Mouse (Mus musculus) testis, adult 2 months (tissue): ENCODE results near the gene Zfp105. TPM values are rescaled to one million over a fixed set of nuclear protein-coding genes. Genes with fewer than 3 reads are reported as not detected.

ENCODE experiments used
- H3K27ac ChIP-seq: fragments of 200-500 bp; 2 replicates; pipeline ENCODE4 v1.5.1; 2012; ENCODE audit warnings: low read depth, low read length; ENCODE audit not compliant: control insufficient read depth, insufficient read depth
- H3K27me3 ChIP-seq: fragments of 200-500 bp; 2 replicates; pipeline ENCODE4 v1.6.1; 2012; ENCODE audit warnings: mild to moderate bottlenecking, low read length, moderate library complexity; ENCODE audit not compliant: control insufficient read depth, insufficient read depth
- H3K36me3 ChIP-seq: fragments of 200-500 bp; 2 replicates; pipeline ENCODE4 v1.6.1; 2012; ENCODE audit warnings: mild to moderate bottlenecking, low read length; ENCODE audit not compliant: control insufficient read depth, insufficient read depth
- H3K4me1 ChIP-seq: fragments of 200-500 bp; 2 replicates; pipeline ENCODE4 v1.6.1; 2012; ENCODE audit warnings: low read length; ENCODE audit not compliant: control insufficient read depth, insufficient read depth
- H3K4me3 ChIP-seq: fragments of 200-500 bp; 2 replicates; pipeline ENCODE4 v1.5.1; 2012; ENCODE audit warnings: low read depth, mild to moderate bottlenecking, low read length, moderate library complexity, mixed read lengths; ENCODE audit not compliant: control insufficient read depth
- CTCF ChIP-seq: fragments of 200-500 bp; IDR thresholded peaks from 2 replicates; pipeline ENCODE4 v1.5.1; 2012; ENCODE audit warnings: low read depth, mild to moderate bottlenecking, inconsistent platforms, low read length, moderate library complexity; ENCODE audit not compliant: control insufficient read depth, insufficient read depth, insufficient replicate concordance
- POLR2A ChIP-seq: fragments of 200-500 bp; IDR thresholded peaks from 2 replicates; pipeline ENCODE4 v1.6.1; 2012; ENCODE audit warnings: low read depth, mild to moderate bottlenecking, inconsistent platforms, low read length, moderate library complexity; ENCODE audit not compliant: control insufficient read depth
- polyA plus RNA-seq: library from polyadenylated mRNA; depleted of rRNA; stranded (reverse); fragments of >200 nt; gene quantifications from 2 replicates; pipeline ENCODE4 v1.2.3, GENCODE M21; 2012; rRNA removed

Gene Zfp105
- 17.3 and 19.9 TPM in 2 replicates for polyA plus RNA-seq

DNA sequence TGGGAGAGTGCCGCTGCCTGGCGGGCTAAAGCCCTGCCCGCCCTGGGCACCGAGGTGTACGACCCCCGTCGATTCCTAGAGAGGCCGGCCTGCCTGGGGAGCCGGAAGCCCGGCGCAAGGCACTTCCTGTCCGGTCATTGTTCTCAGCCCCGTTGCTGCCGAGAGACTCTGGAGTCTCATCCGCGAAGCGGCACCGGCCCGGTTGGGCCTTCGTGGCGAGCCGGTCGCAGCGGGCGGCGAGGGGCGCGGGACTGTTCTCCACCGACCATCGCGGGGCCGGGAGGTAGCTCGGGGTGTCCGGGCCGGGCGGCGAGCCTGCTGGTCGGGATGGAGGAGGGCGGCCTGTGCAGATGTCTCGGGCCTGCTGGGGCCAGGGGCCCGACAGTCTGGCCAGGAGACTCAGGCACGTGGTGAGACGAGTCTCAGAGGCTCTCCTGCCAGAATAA lies at the start of gene Zfp105:
TSS of gene Zfp105 (plus strand) at position 137 of the 446 bp plus-strand sequence.
- H3K27ac ChIP-seq, result peak within 1 kb of the TSS; percentile 66
- H3K27me3 ChIP-seq, result no peaks in the 10 kb centered on the region
- peaks cover 2% of the 10 kb centered on the region; the same call in 1 of the 2 replicates for H3K36me3 ChIP-seq
- H3K4me1 ChIP-seq, result peaks cover 2% of the 10 kb centered on the region; the same call in 1 of the 2 replicates
- TF ChIP-seq CTCF (no peak), POLR2A (no peak; the same call in none of the 2 replicates)
- H3K4me3 ChIP-seq, result peak within 1 kb of the TSS; percentile 99

DNA sequence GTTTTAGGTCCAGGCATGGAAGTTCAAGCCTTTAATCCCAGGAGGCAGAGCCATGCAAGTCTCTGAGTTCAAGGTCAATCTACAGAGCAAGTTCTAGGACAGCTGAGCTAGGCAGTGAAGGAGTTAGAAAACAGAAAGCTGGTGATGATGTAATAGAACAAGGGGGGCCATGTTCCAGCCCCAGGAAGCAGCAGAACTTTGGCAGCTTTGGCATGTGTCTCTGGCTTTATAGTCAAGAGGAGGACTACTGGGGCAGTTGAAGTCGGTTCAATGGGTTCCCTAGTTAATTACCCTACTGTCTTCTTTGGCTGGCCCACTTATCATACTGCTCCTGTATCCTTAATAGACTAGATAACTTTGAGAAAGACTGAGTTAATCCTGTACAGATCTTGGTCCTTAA lies 48.2 kb upstream of the Zfp105 start:
- Histone ChIP-seq H3K36me3 (no peaks in the 10 kb centered on the region), H3K4me3 (no peak overlapping the region), H3K27me3 (no peaks in the 10 kb centered on the region), H3K27ac (no peak overlapping the region), H3K4me1 (no peaks in the 10 kb centered on the region)
- TF ChIP-seq POLR2A (no peak), CTCF (no peak)

DNA sequence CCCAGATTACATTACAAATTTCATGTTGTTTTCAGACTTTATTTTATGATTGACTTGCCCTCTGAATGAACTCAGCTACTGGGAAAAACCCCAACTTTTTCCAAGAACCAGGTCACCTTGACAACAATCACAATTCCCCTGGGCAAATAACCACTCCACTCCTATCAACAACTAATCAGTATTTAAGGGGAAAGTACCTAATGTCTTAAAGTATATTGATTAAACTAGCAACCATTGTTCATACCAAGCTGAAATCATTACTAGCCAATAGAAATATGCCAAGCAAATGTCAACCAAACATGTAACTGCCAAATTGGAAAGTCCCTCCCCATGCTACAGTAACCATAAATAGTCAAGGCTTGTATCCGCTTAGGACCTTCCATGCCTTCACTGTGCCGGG lies 47.7 kb upstream of the Zfp105 start:
- no peaks in the 10 kb centered on the region for H3K36me3 ChIP-seq
- no peak overlapping the region for H3K27ac ChIP-seq
- no peaks in the 10 kb centered on the region for H3K27me3 ChIP-seq
- no peaks in the 10 kb centered on the region for H3K4me1 ChIP-seq
- TF ChIP-seq POLR2A (no peak), CTCF (no peak)
- H3K4me3 ChIP-seq, result no peak overlapping the region

DNA sequence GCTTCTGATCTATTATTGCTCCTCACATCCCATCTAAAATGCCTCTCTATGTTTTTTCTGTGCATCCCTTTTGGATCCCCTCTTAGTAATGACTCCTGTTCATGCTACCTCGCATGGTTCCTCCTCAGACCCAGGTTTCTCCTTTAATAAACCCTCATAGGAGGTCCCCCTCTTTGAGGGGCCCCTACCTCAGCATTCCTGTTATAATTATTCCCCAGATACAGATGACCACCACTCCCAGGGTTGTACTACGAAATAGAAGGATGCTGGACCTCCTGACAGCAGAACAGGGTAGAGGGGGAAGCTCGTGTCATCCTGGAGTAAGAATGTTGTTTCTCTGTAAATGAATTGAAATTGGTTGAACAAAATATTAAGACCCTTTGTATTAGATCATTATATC lies 37.5 kb upstream of the Zfp105 start, which contains the start of gene Zkscan7:
TSS of gene Zkscan7 (plus strand) at position 301 of the 400 bp plus-strand sequence.
- Histone ChIP-seq H3K27me3 (no peaks in the 10 kb centered on the region), H3K4me3 (peak within 1 kb of the TSS; percentile 96), H3K27ac (peak within 1 kb of the TSS; percentile 96), H3K36me3 (peaks cover 1% of the 10 kb centered on the region), H3K4me1 (peaks cover 4% of the 10 kb centered on the region)
- TF ChIP-seq CTCF, result no peak
- no peak for TF ChIP-seq POLR2A

DNA sequence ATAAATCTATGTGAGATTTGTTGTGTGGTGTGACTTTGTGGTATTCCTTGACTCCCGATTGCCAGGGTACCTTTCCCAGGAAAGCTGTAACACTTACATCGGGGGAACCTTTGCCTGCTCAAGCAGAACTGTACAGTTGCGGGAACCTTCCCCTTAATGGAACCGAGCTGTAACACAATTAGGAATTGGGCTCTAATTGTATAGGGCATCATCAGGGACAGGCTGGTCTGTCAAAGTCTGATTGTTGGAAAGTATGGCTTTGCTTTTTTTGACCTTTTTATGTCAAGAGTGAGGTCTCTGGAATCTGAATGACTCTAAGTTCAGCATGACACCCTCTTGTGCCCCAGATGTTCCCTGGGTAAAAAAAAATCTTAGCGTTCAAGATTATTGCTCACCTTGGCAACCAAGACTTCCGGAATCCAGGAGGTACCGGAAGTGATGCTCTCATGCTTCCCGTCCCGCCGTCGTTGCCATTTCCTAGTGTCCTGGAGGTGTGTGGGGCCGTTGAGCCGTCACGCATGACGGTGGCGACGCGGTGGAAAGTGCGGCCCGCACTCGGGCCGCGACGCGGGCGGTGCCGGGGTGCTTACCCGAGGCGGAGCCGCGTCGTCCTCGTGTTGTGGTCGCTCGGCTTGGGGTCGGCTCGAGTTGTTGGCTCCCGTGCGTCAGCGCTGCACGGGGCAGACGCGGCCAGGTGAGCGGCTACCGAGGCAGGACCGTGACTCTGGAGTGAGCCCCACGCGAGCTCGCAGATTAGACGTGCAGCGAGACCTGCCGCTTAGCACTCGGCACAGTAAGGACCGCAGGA lies 36.3 kb upstream of the Zfp105 start:
- H3K4me1 ChIP-seq, result peaks cover 4% of the 10 kb centered on the region
- TF ChIP-seq POLR2A (peak; percentile 98), CTCF (no peak)
- no peaks in the 10 kb centered on the region for H3K27me3 ChIP-seq
- peak overlapping the region; percentile 96 for H3K4me3 ChIP-seq
- peaks cover 1% of the 10 kb centered on the region for H3K36me3 ChIP-seq
- H3K27ac ChIP-seq, result peak overlapping the region; percentile 96

DNA sequence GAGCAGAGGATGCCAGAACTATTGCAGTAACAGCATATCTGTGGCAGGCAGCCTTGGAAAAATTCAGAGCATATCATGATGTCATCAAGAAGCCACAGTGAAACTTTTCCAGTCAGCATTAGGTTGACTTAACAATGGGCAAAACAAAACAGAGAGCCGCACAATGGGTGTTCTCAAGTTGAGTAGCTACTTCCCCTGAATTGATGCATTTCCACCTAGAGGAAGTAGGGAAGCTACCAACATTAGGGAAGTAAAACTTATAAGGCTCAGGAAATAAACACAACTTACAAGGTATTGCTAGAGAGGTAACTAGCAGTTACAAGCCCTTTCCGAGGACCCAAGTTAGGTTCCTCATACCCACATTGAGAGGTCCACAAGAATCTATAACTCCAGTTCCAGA lies 21.8 kb upstream of the Zfp105 start:
- TF ChIP-seq CTCF (no peak), POLR2A (no peak)
- Histone ChIP-seq H3K4me3 (no peak overlapping the region), H3K4me1 (peaks cover 3% of the 10 kb centered on the region), H3K27me3 (no peaks in the 10 kb centered on the region), H3K36me3 (no peaks in the 10 kb centered on the region), H3K27ac (no peak overlapping the region)

DNA sequence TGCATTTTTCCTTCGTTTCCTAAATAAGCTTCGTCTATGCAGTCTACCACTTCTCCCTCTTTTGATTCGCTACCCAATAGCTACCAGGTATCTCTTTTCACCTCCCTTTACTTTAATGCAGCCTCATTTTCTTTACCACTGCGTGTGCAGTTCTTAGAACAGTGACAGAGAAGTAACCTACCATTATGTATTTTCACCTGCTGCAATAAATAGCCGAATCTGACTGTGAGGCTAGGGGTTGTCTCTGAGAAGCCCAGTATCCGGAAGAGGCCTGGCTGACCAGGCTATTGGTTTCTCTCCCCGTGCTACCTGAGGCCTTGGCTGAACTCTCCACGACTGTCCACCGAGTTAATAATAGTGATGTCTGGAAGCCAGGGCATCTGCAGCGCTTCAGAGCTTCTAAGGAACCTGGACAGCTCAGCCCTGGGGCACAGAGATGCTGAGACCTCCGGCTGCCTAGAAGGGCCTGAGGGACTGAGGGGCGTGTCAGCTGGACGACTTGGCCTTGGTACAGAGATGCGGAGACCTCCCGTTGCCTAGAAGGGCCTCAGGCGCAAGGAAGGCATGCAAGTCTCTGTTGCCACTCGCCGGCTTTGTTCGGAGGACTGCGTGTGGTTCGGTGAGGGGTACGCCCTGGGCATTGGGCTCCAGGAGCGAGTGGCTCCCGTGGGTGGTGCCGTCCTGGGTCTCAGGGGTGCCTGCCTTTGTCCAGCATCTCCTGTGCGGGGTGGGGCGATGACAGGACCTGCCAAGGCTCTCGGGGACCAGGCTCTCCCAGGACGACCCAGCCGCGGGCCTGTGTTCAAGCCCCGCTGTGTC lies 19.9 kb upstream of the Zfp105 start:
- Histone ChIP-seq H3K27ac (no peak overlapping the region), H3K36me3 (no peaks in the 10 kb centered on the region), H3K4me3 (peak overlapping the region; percentile 81), H3K4me1 (peaks cover 3% of the 10 kb centered on the region), H3K27me3 (no peaks in the 10 kb centered on the region)
- TF ChIP-seq CTCF (peak; percentile 16; the same call in 1 of the 2 replicates), POLR2A (peak; percentile 94)
